Mouse (Mus musculus) embryonic facial prominence, embryonic 12.5 days (tissue): ENCODE data around the gene Pus7l. TPM values are rescaled to one million over a fixed set of nuclear protein-coding genes. Genes with fewer than 3 reads are reported as not detected.

Source experiments
- polyA plus RNA-seq: library from polyadenylated mRNA; unstranded; fragments of >200 nt; fragmentation: Nextera tagmentation; extraction: Ambion mirVana; gene quantifications from 2 replicates; pipeline ENCODE4 v1.2.1, GENCODE M21; 2016

The Pus7l gene
- polyA plus RNA-seq, 1 experiment from 2014 or later = 12.7 TPM

Other genes starting within 250 kb of the Pus7l start
- gene Adamts20, start 78.1 kb downstream of the Pus7l start, polyA plus RNA-seq = 11.7 and 12.7 TPM in 2 replicates
- 3.8 and 4.5 TPM in 2 replicates for gene Irak4, start 96 bp upstream of the Pus7l start, polyA plus RNA-seq
- gene Twf1, start 46.3 kb upstream of the Pus7l start, polyA plus RNA-seq = 67.7 and 68.0 TPM in 2 replicates
- 2.5 and 3.2 TPM in 2 replicates for gene Tmem117, start 85.7 kb upstream of the Pus7l start, polyA plus RNA-seq